Mouse (Mus musculus): ENCODE measurements around the gene Myl3. TPM values are rescaled to one million over a fixed set of nuclear protein-coding genes. Genes with fewer than 3 reads are reported as not detected.
A peak's percentile ranks its signal among the peaks of the same experiment; 100 is the strongest.

Myl3 gene
- total RNA-seq, 2 experiments from 2014 or later, result 1.8 to 2.2 TPM

DNA sequence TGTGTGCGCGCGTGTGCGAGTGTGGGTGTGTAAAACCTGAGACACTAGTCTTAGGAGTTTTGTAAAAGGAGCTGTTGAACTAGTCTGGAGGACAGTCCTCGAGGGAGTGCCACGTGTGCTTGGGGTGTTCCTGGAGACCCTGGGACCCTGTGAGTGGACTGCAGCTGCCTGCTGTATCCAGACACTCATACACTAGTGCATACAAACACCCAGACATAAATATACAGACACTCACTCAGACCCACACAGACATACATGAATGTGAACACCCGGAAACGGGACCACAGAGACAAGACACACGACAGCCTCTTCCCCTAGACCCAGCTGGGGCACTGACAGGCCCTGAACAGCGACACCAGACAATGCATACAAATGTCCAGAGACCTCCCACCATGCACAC, 21.1 kb downstream of the Myl3 start:
- DNase-seq, result no peak

DNA sequence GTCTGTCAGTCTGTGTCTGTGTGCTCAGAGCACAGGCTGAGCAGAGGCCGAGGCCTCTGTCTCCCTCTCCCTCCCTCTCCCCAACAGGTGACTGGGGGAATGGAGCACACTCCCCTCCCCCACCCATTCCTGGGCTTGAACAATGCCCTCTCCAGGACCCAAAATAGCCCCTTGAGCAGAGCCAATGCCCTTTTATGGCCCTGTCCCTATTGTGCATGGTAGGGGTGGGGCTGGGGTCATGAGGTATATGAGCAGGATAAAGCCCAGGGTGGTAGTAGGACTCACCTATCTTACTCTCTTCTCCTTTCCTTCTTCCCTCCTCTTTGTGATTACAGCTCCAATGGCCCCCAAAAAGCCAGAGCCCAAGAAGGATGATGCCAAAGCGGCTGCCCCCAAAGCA, 21.7 kb downstream of the Myl3 start:
- DNase-seq, result no peak

DNA sequence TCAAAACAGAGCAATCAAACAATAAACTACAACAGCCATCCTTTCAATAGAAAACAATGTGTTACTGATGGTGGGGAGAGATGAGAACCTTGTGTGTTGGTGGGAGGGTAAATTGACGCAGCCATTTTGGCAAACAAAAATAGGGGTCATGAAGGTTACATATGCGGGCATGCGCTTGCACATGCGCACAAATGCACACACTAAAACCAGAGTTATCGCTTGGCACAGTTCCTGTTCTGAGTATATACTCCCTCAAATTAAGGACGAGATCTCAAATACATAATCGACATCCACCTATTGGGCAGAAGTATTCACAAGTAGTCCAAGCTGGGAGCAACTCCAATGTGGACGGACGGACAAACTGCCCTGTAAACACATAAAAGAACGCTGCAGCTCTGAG, 30.7 kb downstream of the Myl3 start:
- DNase-seq, result no peak

DNA sequence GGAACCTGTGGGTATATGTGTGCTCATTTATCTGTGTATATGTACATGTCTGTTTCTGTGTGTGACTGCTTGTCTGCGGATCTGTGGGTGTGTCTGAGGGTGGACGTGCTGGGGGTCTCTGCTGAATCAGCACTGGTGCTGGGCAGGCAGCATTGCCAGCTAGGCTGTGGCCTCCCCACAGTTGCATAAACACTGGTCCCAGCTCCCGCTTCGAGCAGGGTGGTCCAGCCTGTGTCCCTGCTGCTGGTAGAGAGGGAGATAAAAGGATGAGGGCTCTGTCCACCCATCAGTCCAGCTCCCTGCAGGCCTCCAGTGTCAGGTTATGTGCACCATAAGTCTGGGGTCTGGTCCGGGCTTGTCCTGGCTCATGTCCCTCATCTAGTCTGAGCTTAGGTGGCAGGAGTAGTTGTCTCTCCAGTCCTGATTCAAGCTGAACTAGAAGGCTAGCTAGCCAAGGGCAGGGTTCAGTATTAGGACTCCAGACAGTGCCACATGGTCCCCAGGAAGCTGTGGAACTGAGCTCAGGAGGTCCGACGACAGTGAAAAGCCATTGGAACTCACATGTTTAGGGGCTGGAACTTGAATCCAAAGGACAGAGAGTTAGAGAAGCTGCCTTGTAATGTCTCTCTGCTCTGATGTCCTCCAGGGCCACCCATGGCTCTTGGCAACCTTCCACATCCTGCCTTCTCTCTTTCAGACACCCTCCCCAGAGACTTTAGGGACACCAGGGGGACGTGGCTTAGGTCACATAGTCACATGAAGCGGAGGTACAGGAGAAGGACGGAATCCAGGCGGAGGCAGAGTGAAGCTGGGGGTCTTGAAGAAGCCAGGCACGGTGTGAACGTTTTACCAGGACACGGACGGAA, 33.0 kb downstream of the Myl3 start:
- no peak for DNase-seq

DNA sequence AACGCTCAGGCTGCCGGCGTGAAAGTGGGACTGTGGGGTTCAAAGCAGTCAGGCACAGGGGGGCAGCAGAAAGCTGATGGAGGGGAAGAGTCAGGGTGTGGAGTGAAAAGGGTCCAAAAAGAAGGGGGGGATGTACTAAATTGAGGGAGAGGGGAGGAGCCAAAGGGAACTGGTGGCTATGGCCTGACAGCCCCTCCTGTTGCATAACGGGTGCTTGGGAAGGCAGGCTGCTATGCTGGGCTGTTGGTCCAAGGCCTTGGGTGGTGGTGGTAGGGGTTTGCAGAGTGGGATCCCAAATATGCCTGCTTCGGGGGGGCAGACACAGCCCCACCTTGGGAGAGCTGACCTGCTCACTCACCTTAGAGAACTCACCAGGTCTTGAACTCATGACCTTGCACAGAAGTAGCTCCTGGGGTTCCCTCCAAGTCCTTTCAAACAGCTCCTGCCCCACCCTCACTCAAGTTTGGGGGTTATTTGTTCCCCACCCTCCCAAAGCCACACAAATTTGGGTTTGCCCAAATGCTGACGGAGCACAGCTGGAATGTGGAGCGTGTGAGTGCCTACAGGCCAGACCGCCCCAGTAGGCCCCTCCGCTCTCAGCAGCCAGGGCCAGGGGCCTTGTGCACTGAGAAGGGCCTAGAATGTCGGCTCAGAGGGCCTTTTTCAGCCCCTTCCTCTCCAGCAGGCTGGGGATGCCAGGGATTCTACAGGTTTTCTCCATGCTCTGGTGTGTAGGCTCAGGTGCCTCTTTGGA, 33.8 kb downstream of the Myl3 start:
- DNase-seq, result no peak

DNA sequence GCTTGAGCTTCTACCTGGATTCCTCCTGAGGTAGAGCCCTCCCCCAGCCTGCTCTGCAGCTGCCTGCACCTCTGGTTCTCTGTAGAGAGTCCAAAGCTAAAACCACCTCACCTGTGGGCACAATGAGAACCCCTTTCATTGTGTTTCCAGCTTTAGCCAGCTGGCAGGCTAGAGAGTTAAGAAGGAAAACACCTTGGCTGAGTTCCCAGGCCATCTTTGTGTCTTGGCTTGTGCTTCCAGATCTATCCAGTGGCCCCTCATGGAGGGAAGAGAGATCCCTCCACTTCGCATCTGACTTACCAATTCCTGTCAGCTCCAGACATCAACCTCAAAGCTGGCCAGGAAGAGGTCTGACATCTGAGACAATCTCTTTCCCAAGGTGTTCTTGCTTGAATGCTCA, 36.4 kb downstream of the Myl3 start:
- no peak for DNase-seq

DNA sequence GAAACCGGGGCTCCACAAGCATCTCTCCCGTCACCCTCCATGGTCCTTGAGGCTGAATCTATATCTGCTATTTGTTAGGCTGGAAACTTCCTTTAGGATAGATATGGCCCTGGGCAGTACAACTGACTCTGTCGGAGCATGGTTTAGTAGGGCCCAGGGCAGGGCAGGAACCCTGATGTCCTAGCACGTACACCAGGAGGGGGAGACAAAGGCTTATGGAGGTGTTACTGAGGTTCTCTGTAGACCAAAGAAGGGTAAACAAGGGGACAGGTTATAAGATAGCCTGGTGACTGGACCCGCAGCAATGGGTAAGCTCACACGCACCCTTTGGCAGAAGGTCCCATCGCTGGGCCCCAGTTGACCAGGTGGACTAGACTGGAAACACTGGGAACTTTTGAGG, 36.9 kb downstream of the Myl3 start:
- no peak for DNase-seq

DNA sequence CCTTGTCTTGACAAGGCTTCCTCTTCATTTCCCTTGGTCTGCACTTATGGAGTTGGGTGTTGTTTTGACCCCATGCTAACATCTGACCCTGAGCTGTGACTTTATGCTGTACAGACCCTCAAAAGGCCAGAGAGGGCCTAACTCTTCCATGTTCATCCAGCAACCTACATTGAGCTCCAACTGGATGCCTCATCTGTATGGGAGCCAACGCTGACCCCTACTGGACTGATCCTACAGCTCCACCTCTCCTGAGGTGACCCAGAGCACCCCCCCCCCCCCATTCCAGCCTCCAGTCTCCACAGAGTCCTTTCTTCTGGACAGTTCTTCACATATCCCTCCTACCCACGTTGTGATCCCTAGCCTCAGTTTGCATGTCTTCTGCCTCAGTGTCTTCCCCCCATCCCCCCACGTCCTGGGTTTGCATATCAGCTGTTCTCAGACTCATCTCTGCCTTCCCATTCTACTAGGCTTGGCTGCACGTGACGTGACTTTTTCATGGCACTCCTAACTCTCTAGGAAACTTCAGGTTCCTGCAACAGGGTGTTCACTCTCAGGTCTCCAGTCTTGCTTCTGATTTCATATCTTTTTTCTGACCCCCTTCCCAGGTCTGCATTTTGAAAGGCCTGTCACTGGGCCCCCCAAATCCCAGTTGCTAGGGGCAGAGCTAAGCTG, 37.7 kb downstream of the Myl3 start:
- peak; percentile 10 to 37 for DNase-seq

DNA sequence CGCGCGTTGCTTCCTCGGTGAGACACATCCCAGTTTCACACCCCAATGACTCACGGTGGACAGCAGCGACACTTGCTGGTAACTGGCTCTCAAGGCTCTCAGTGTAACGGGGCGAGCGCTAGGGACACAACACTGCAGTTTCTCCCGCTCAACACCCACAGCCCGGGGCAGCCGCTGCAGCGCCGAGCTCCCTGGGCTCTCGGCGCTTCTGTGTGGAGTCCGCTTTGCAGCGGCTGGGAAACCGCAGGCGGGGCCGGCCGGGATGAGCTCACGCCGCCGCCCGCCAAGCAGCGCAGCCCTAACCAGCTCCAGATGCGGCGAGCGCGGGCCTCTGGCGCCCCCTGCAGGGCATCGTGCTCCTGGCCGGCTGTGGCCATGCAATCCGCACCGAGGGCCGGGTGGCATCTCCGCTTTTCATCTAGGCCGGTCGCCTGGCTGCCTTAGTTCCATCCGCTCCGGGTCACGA, 39.6 kb downstream of the Myl3 start:
- DNase-seq, result peak; percentile 98 to 99

DNA sequence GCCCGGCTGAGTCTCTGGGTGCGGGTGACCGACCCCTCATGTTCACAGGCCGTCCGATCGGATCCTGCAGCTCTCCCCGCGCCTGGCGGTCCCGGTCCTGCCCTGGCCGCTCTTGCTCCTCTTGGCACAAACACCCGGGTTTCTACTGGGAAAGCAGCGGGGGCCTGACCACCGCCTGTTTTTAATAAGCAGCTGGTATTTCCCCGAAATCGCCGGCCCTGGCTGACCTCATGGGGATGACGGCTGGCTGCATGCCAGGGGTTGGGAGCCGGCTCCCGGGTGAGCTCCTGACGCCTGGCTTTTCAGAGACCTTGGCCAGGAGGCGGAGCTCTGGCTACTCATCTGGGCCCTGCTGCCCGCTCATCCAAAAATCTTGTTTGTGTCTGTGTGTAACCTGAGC, 40.1 kb downstream of the Myl3 start:
- DNase-seq, result peak; percentile 95 to 96

DNA sequence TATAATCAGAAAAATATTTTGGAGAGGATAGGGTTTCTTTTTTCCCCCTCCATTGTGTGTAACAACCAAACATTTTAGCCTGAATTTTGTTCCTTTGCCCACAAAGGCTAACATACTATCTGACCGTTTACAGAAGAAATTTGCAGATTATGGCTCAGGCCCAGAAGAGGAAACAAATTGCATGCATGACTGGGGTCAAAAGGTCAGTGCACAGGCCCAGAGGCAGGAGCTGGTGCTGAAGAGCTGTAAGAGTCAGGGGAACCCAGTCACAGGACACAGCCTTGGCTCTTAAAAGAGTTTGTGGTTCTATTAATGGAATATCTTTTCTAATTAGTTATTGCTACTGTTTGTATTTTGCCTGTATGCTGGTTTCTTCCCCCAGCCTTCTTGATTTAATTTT, 42.0 kb downstream of the Myl3 start:
- no peak for DNase-seq

DNA sequence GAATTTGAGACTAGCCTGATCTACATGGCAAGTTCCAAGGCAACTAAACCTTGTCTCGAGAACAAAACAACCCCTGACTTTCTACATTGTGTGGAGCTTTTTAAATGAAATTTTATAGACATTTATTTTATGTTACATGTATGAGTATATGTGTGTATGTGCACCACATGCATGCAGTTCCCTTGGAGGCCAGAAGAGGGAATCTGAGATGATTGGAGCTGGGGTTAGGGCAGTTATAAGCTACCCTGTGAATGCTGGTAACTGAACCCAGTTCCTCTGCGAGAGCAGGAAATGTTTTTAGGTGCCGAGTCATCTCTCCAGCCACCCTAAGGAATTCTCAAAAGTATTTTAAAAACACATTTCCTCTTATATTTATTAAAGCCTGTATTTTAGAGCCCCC, 46.5 kb downstream of the Myl3 start:
- no peak for DNase-seq

DNA sequence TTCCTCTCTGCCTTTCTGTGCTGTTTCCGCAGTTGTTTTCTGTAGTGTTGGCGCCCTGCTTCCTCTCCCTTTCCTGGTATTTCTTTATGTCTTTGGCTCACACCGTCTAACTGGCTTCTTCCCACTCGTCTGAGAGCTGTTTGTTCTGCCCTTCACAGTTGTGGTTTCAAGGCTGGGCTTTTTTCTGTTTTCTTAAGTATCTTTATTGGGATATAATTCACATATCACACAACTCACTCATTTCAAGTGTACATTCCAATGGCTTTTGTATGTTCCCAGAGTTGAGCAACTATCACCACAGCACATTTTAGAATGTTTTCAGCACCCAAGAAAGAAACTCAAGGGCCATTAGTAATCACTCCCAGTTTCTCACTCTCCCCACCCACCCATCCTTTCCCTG, 48.8 kb downstream of the Myl3 start:
- no peak for DNase-seq

DNA sequence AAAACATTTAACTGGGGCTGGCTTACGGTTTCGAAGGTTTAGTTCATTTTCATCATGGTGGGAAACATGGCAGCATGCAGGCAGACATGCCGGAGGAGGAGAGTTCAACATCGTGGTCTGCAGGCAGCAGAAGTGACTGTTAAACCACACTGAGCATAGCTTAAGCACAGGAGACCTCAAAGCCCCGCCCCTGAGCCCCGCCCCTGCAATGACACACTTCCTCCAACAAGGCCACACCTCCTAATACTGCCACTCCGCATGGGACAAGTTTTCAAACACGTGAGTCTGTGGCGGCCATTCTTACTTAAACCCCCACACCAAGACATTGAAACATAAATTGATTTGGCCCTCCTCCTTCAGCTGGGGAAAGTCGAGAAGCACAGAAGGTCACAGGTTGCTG, 55.4 kb downstream of the Myl3 start:
- no peak for DNase-seq

DNA sequence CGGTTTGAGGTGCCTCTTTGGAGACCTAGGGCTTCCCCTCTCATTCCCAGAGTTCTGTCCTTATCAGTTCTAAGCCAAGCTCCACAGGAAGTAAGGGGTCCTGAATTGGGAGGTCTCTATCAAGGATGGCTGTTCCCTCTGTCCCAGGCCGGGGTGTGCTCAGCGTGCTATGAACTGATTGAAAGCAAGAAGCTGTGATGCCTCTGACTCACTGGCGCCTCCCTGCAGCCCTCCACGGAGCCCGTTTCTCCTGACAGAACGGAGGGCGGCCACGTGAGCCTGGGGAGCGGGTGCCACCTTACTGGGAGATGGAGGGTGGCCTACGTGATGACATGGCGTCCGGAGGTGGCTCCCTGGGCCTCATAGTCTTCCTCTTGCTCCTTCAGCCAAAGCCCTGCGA, 56.2 kb downstream of the Myl3 start, which contains the start of gene Prss42:
Gene Prss42 (plus strand): TSS at position 301 of the 400 bp plus-strand sequence.
- DNase-seq, result no peak

DNA sequence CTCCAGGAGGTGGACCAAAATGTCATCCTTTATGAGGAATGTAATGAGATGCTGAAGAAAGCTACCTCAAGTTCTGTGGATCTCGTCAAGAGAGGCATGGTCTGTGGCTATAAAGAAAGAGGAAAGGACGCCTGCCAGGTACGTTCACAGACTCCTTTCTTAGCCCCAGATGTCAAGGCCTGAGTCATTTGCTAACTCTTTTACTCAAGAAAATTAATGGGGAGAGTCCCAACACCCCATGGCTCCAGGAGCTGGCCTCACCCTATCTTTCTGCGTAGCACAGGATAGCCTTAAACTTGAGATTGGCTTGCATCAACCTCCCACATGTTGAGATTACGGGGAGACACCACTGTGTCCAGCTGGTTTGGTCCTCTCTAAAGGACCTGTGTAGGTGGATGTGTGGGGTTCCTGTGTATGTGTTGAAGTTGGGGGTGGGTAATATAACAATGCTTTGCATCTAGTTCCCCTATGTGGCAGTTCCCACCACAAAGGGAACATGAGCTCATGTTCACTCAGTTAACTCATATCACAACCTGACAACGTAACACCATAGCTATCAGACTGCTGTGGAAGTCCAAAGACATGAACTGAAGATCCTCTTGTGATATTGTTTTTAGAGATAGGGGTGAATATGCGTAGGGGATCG, 59.3 kb downstream of the Myl3 start:
- no peak for DNase-seq

DNA sequence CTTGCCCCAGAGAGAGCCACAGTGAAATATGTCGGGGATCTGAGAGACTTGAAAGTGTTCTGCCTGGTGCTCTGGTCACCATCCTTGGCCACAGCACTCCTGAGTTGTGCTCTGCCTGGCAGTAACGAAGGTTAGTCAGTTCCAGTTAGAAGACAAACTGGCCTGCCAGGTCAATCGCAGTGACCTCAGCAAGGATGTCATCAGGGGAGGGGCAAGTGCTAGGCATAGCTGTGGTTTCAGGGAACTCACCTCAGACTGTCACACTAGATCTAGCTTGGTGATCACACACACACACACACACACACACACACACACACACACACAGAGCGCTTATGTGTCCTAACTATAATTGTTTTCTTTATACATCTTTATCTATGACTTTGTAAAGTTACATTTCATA, 61.6 kb downstream of the Myl3 start:
- no peak for DNase-seq

DNA sequence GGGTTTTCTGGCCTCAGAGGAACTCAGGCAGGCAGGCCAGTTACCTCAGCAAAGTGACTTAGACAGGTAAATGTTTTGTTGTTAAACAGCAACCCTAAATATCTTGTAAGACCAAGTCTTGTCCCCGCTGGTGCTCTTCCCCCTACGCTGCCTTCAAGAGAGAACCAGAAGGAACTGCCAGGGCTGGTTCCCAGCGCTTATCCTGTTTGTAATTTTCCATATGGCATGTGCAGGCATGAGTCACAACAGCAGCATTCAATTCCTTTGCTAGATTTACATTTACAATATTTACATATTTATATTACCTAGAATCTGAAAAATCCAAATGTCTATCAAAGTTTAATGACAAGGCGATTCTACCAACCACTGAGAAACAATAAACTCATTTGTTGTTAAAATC, 68.4 kb downstream of the Myl3 start:
- DNase-seq, result no peak

DNA sequence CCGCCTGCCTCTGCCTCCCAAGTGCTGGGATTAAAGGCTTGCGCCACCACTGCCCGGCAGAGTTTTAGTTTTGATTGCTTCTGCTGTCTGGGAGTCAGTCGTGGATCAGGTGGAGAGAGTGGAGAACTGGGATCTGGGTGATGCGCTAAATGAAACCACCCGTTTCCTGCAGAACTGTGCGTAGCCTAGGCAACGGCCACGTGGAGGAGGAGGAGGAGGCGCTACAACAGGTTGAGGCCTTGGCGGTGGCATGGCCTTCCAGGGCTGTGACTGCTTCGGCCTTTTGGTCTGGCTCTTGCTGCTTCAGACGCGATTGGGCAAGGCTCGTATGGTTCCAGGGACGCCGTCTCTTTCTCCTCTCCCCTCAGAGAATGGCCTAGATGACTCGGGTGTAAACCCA, 72.1 kb downstream of the Myl3 start, which contains the start of gene Prss44:
Gene Prss44 (plus strand): TSS at position 206 of the 400 bp plus-strand sequence.
- DNase-seq, result no peak

Measured in adrenal gland, postnatal 36 days (tissue).